8 mouse cellular contexts compared by ENCODE assay signal in the genomic region with DNA sequence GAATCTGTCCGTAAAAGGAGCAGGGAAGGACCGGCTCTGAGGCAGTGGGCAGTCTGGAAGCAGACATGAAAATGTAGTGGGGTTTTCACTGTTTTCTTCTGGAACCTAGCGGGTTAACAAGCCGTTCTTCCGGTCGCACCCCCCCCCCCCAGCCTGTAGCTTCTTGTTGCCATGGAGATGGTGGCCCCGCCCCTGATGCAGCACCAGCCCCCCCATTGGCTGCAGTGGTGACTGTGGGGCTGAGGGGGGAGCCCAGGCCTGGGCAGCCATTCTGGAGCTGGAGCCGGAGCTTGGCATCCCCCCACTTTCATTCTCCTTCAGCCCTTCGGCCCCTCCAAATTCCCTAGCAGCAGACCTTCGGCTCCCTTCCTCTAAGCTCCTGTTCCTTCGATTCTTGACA. TPM values are rescaled to one million over a fixed set of nuclear protein-coding genes. Genes with fewer than 3 reads are reported as not detected.
DNase-seq lines count a peak whose midpoint lies in the region; ATAC-seq lines count a peak whose summit lies in the region.

No protein-coding gene starts in this region.

- peak; percentile 53 for DNase-seq in cerebellum, adult 11-12 months
- DNase-seq in embryo, embryonic 10.5 days (ENCODE audit: low spot score), result peak; percentile 92
- peak; percentile 89 for DNase-seq in heart, embryonic 10.5 days (ENCODE audit: low spot score)
- DNase-seq in kidney, adult 9 months, result peak; percentile 62
- DNase-seq in naive thymus-derived CD4-positive, alpha-beta T cell, adult 2 months (ENCODE audit: low read depth), result peak; percentile 80

- H3K27ac ChIP-seq in heart, embryonic 10.5 days, result peak overlapping the region; percentile 89
- no peak overlapping the region for H3K27ac ChIP-seq in liver, embryonic 12.5 days
- no peak overlapping the region for H3K27ac ChIP-seq in stomach, embryonic 14.5 days (ENCODE audit: low read length)

- peaks cover 92% of the 10 kb centered on the region for H3K4me1 ChIP-seq in heart, embryonic 10.5 days
- peaks cover 97% of the 10 kb centered on the region for H3K4me1 ChIP-seq in liver, embryonic 12.5 days
- peaks cover 49% of the 10 kb centered on the region for H3K4me1 ChIP-seq in stomach, embryonic 14.5 days (ENCODE audit: control insufficient read depth, insufficient read depth, low read length)

- H3K9ac ChIP-seq in liver, embryonic 12.5 days, result peak overlapping the region; percentile 55
- peak overlapping the region; percentile 10; the same call in 1 of the 2 replicates for H3K9ac ChIP-seq in stomach, embryonic 14.5 days (replicated peaks; ENCODE audit: low read depth, low read length)

- H3K4me2 ChIP-seq in liver, embryonic 12.5 days, result peak overlapping the region; percentile 68
- H3K4me2 ChIP-seq in stomach, embryonic 14.5 days (replicated peaks; ENCODE audit: low read depth, low read length), result peak overlapping the region; percentile 58

- H3K9me3 ChIP-seq in heart, embryonic 10.5 days, result no peaks in the 10 kb centered on the region
- no peaks in the 10 kb centered on the region for H3K9me3 ChIP-seq in liver, embryonic 12.5 days (replicated peaks)
- H3K9me3 ChIP-seq in stomach, embryonic 14.5 days (ENCODE audit: control insufficient read depth, low read depth, low read length), result no peaks in the 10 kb centered on the region

- no peaks in the 10 kb centered on the region for H3K27me3 ChIP-seq in heart, embryonic 10.5 days (ENCODE audit: insufficient read depth, poor library complexity, severe bottlenecking)
- peaks cover 51% of the 10 kb centered on the region for H3K27me3 ChIP-seq in liver, embryonic 12.5 days (replicated peaks)
- no peaks in the 10 kb centered on the region for H3K27me3 ChIP-seq in stomach, embryonic 14.5 days (ENCODE audit: control insufficient read depth, insufficient read depth, low read length)

- WGBS in heart, embryonic 10.5 days, result 1% methylated on average over 11 of the region's 11 CpGs
- WGBS in liver, embryonic 12.5 days (ENCODE audit: insufficient replicate concordance), result 4% methylated on average over 11 of the region's 11 CpGs
- 0% methylated on average over 11 of the region's 11 CpGs for WGBS in stomach, embryonic 14.5 days

- peaks cover 17% of the 10 kb centered on the region for H3K36me3 ChIP-seq in heart, embryonic 10.5 days
- H3K36me3 ChIP-seq in liver, embryonic 12.5 days, result peaks cover 11% of the 10 kb centered on the region
- H3K36me3 ChIP-seq in stomach, embryonic 14.5 days (ENCODE audit: control insufficient read depth, insufficient read depth, low read length), result peaks cover 8% of the 10 kb centered on the region; the same call in 1 of the 2 replicates

- H3K4me3 ChIP-seq in heart, embryonic 10.5 days, result peak overlapping the region; percentile 59
- peak overlapping the region; percentile 35 for H3K4me3 ChIP-seq in liver, embryonic 12.5 days
- H3K4me3 ChIP-seq in stomach, embryonic 14.5 days (ENCODE audit: low read depth, low read length), result peak overlapping the region; percentile 23

- no peak for ATAC-seq in cerebellum, adult (ENCODE audit: insufficient number of reproducible peaks, low FRiP score, low TSS enrichment)
- ATAC-seq in liver, embryonic 12.5 days, result no peak
- peak; percentile 29; the same call in 1 of the 2 replicates for ATAC-seq in stomach, embryonic 14.5 days (ENCODE audit: insufficient number of reproducible peaks, insufficient read depth, low FRiP score, low read depth)

RNA-seq across cellular contexts. Expression of a gene that starts 10.4 kb away (rescaled TPM):
- 0.86 and 1.6 TPM in 2 replicates for polyA plus RNA-seq in heart, embryonic 10.5 days (2016; fragmentation: Nextera tagmentation; extraction: Ambion mirVana)
- 0.29 and 0.36 TPM in 2 replicates for polyA plus RNA-seq in liver, embryonic 12.5 days (2016; fragmentation: Nextera tagmentation; extraction: Ambion mirVana)
- polyA plus RNA-seq in stomach, embryonic 14.5 days (2014; fragmentation: Nextera tagmentation; extraction: Ambion mirVana), result 3.0 and 3.3 TPM in 2 replicates

RNA-seq across cellular contexts. Expression of a gene that starts 12.0 kb away (rescaled TPM):
- 155 and 167 TPM in 2 replicates for polyA plus RNA-seq in heart, embryonic 10.5 days (2016; fragmentation: Nextera tagmentation; extraction: Ambion mirVana)
- polyA plus RNA-seq in liver, embryonic 12.5 days (2016; fragmentation: Nextera tagmentation; extraction: Ambion mirVana), result 119 and 129 TPM in 2 replicates
- 152 and 161 TPM in 2 replicates for polyA plus RNA-seq in stomach, embryonic 14.5 days (2014; fragmentation: Nextera tagmentation; extraction: Ambion mirVana)

RNA-seq across cellular contexts. Expression of a gene that starts 18.6 kb away (rescaled TPM):
- 6.0 and 7.3 TPM in 2 replicates for polyA plus RNA-seq in heart, embryonic 10.5 days (2016; fragmentation: Nextera tagmentation; extraction: Ambion mirVana)
- 2.7 TPM in 2 replicates for polyA plus RNA-seq in liver, embryonic 12.5 days (2016; fragmentation: Nextera tagmentation; extraction: Ambion mirVana)
- 8.9 and 9.9 TPM in 2 replicates for polyA plus RNA-seq in stomach, embryonic 14.5 days (2014; fragmentation: Nextera tagmentation; extraction: Ambion mirVana)

RNA-seq across cellular contexts. Expression of a gene that starts 21.6 kb away (rescaled TPM):
- 12.5 and 14.6 TPM in 2 replicates for polyA plus RNA-seq in heart, embryonic 10.5 days (2016; fragmentation: Nextera tagmentation; extraction: Ambion mirVana)
- 8.9 and 9.2 TPM in 2 replicates for polyA plus RNA-seq in liver, embryonic 12.5 days (2016; fragmentation: Nextera tagmentation; extraction: Ambion mirVana)
- polyA plus RNA-seq in stomach, embryonic 14.5 days (2014; fragmentation: Nextera tagmentation; extraction: Ambion mirVana), result 9.8 and 10.5 TPM in 2 replicates

RNA-seq across cellular contexts. Expression of a gene that starts 34.5 kb away (rescaled TPM):
- polyA plus RNA-seq in heart, embryonic 10.5 days (2016; fragmentation: Nextera tagmentation; extraction: Ambion mirVana), result 6.7 and 8.3 TPM in 2 replicates
- 6.6 and 8.1 TPM in 2 replicates for polyA plus RNA-seq in liver, embryonic 12.5 days (2016; fragmentation: Nextera tagmentation; extraction: Ambion mirVana)
- polyA plus RNA-seq in stomach, embryonic 14.5 days (2014; fragmentation: Nextera tagmentation; extraction: Ambion mirVana), result 7.1 and 8.2 TPM in 2 replicates
